In genomic region chr15:95380859-95381258, GRCm38 (mm10) we compare ENCODE assay signal across 28 mouse cellular contexts.
"Had no signal": no experiment of that assay in that cellular context is flagged by ENCODE, and none has a peak within 500 bp of the region (broad histone marks: within the 10 kb centered on the region; RNA-seq: fewer than 3 reads in every experiment).

No protein-coding gene starts in this region.

- H3K4me2 ChIP-seq: heart, embryonic 12.5 days; hindbrain, embryonic 12.5 days; hindbrain, embryonic 14.5 days; intestine, embryonic 15.5 days; kidney, embryonic 15.5 days; limb, embryonic 12.5 days; liver, embryonic 12.5 days had no signal

- ATAC-seq: hindbrain, embryonic 16.5 days; inflammation-experienced regulatory T-cells, adult 6 months; intestine, embryonic 15.5 days; liver, embryonic 12.5 days had no signal

- H3K4me3 ChIP-seq: heart, adult 2 months; heart, embryonic 10.5 days; heart, embryonic 12.5 days; hindbrain, embryonic 10.5 days; hindbrain, embryonic 12.5 days; intestine, embryonic 15.5 days; kidney, embryonic 15.5 days; layer of hippocampus, adult 2 months; limb, embryonic 12.5 days; liver, embryonic 12.5 days had no signal

- H3K9ac ChIP-seq: heart, embryonic 12.5 days; hindbrain, embryonic 12.5 days; hindbrain, embryonic 14.5 days; intestine, embryonic 15.5 days; kidney, embryonic 15.5 days; limb, embryonic 12.5 days; liver, embryonic 12.5 days; liver, embryonic 14.5 days had no signal

- DNase-seq: gastrocnemius, postnatal 14 days; gastrocnemius, postnatal 36 days; heart, adult 11 months; heart, adult 2 months; heart, postnatal 10 days; heart, postnatal 4 days; kidney, adult 11 months; kidney, adult 2 months; kidney, adult 9 months; kidney, postnatal 14 days; kidney, postnatal 36 days; layer of hippocampus, adult 9-11 months; layer of hippocampus, postnatal 36 days; left cerebral cortex, postnatal 4 days had no signal

- H3K9me3 ChIP-seq: heart, embryonic 10.5 days; heart, embryonic 12.5 days; hindbrain, embryonic 10.5 days; hindbrain, embryonic 12.5 days; intestine, embryonic 15.5 days; kidney, embryonic 15.5 days; limb, embryonic 12.5 days; liver, embryonic 12.5 days had no signal

- H3K4me1 ChIP-seq: heart, embryonic 10.5 days; heart, embryonic 12.5 days; hindbrain, embryonic 10.5 days; hindbrain, embryonic 12.5 days; intestine, embryonic 15.5 days; kidney, embryonic 15.5 days; liver, embryonic 12.5 days had no signal

- H3K36me3 ChIP-seq: heart, embryonic 10.5 days; heart, embryonic 12.5 days; intestine, embryonic 15.5 days; kidney, embryonic 15.5 days; limb, embryonic 12.5 days; liver, embryonic 12.5 days had no signal

- H3K27ac ChIP-seq: heart, adult 2 months; heart, embryonic 10.5 days; hindbrain, embryonic 10.5 days; hindbrain, embryonic 12.5 days; hindbrain, embryonic 14.5 days; intestine, embryonic 15.5 days; kidney, embryonic 15.5 days; kidney, postnatal 0 days; layer of hippocampus, adult 2 months; limb, embryonic 12.5 days; liver, embryonic 12.5 days; liver, embryonic 14.5 days had no signal

- H3K27me3 ChIP-seq: heart, embryonic 12.5 days; hindbrain, embryonic 12.5 days; intestine, embryonic 15.5 days; kidney, embryonic 15.5 days; limb, embryonic 12.5 days; liver, embryonic 12.5 days had no signal
